Mouse (Mus musculus) cortical plate, adult 2 months (tissue): Measurements from ENCODE around the gene Rnase10. TPM values are rescaled to one million over a fixed set of nuclear protein-coding genes. Genes with fewer than 3 reads are reported as not detected.
"Not testable (repeated sequence)": the region's sequence is repeated elsewhere in the genome, so short reads cannot be mapped to it uniquely, and the experiment has no call there.

Experiments
- H3K27ac ChIP-seq: fragments of 200-500 bp; 2 replicates; pipeline ENCODE4 v1.5.1; 2012; ENCODE audit warnings: low read length, control low read depth, inconsistent platforms; ENCODE audit not compliant: insufficient read depth
- H3K4me1 ChIP-seq: fragments of 200-500 bp; 2 replicates; pipeline ENCODE4 v1.6.1; 2011; ENCODE audit warnings: low read length; ENCODE audit not compliant: control insufficient read depth, insufficient read depth
- H3K4me3 ChIP-seq: fragments of 200-500 bp; 2 replicates; pipeline ENCODE4 v1.5.1; 2011; ENCODE audit warnings: mild to moderate bottlenecking, low read length, control low read depth; ENCODE audit not compliant: insufficient read depth
- CTCF ChIP-seq: fragments of 200-500 bp; IDR thresholded peaks from 2 replicates; pipeline ENCODE4 v1.5.1; 2011; ENCODE audit warnings: mild to moderate bottlenecking, control low read depth, low read length; ENCODE audit not compliant: insufficient read depth; ENCODE audit errors: extremely low read depth
- POLR2A ChIP-seq: fragments of 200-500 bp; IDR thresholded peaks from 2 replicates; pipeline ENCODE4 v1.6.1; 2011; ENCODE audit warnings: mild to moderate bottlenecking, low read length, control low read depth; ENCODE audit not compliant: insufficient read depth; ENCODE audit errors: extremely low read depth
- polyA plus RNA-seq: library from polyadenylated mRNA; depleted of rRNA; stranded (reverse); fragments of >200 nt; gene quantifications from 2 replicates; pipeline ENCODE4 v1.2.3, GENCODE M21; 2012; rRNA removed

Rnase10 gene
- 0.08 and 0.19 TPM in 2 replicates for polyA plus RNA-seq

GRCm38 (mm10) chr14:51007152-51007801, at the start of gene Rnase10:
Gene Rnase10, plus strand, starts transcription at chr14:51007751.
- Histone ChIP-seq H3K4me3 (no peak within 1 kb of the TSS), H3K27ac (peak within 1 kb of the TSS; percentile 66; the same call in 1 of the 2 replicates), H3K4me1 (peaks cover 2% of the 10 kb centered on the region; the same call in 1 of the 2 replicates)
- TF ChIP-seq POLR2A (no peak), CTCF (no peak)

GRCm38 (mm10) chr14:50958289-50958995, 49.1 kb upstream of the Rnase10 start:
- H3K4me1 ChIP-seq, H3K4me3 ChIP-seq, H3K27ac ChIP-seq: not testable (repeated sequence)

DNA sequence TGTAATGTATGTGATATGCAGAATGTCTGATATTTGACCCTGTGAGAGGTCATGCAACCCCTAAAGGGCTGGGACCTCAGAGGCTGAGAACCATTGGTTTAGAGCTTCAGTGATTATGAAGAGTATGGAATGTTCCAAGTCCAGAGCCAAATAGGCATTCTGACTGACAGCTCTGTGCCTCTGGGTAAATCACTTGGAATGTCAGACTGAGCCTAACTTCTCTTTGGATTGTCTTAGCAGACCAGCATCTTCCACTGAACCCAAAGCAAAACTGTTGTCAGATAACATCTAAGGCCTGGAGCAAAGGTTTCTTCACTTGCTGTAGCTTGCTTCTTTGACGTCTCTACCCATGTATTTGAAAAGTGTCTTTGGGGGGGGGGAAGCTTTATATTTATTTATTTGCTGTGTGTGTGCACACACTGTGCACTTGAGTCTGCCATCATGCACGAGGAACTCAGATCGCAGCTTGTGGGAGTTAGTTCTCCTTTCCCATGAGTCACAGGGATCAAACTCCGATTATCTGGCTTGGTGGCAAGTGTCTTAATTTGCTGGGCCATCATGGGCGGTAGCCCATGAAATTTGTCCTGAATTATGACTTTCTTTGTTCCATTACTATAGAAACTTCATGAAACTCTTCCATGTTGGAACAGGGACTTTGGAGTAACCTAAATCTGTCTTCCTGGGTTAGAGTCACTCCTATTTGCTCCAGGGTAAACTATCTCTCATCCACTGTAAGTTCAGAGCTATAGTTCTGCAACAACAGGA, 39.2 kb upstream of the Rnase10 start:
- H3K4me3 ChIP-seq = no peak overlapping the region
- no peak overlapping the region for H3K27ac ChIP-seq
- peaks cover 2% of the 10 kb centered on the region; the same call in 1 of the 2 replicates for H3K4me1 ChIP-seq
- TF ChIP-seq CTCF (no peak), POLR2A (no peak)

- no peak for TF ChIP-seq CTCF
- no peak for TF ChIP-seq POLR2A
- Histone ChIP-seq H3K4me1 (peaks cover 2% of the 10 kb centered on the region; the same call in 1 of the 2 replicates), H3K27ac (no peak overlapping the region), H3K4me3 (no peak overlapping the region)
Measured at GRCm38 (mm10) chr14:50969041-50969440, 38.5 kb upstream of the Rnase10 start.

GRCm38 (mm10) chr14:50969558-50970544, 37.7 kb upstream of the Rnase10 start:
- TF ChIP-seq CTCF (no peak), POLR2A (no peak)
- no peak overlapping the region for H3K4me3 ChIP-seq
- peaks cover 2% of the 10 kb centered on the region; the same call in 1 of the 2 replicates for H3K4me1 ChIP-seq
- H3K27ac ChIP-seq = peak overlapping the region; percentile 78

GRCm38 (mm10) chr14:50970822-50971221, 36.7 kb upstream of the Rnase10 start:
- H3K4me3 ChIP-seq = no peak overlapping the region
- TF ChIP-seq CTCF = no peak
- no peak for TF ChIP-seq POLR2A
- H3K27ac ChIP-seq = peak overlapping the region; percentile 78
- peaks cover 2% of the 10 kb centered on the region; the same call in 1 of the 2 replicates for H3K4me1 ChIP-seq

GRCm38 (mm10) chr14:50973054-50973453, 34.5 kb upstream of the Rnase10 start:
- H3K4me3 ChIP-seq, H3K27ac ChIP-seq, H3K4me1 ChIP-seq: not testable (repeated sequence)

DNA sequence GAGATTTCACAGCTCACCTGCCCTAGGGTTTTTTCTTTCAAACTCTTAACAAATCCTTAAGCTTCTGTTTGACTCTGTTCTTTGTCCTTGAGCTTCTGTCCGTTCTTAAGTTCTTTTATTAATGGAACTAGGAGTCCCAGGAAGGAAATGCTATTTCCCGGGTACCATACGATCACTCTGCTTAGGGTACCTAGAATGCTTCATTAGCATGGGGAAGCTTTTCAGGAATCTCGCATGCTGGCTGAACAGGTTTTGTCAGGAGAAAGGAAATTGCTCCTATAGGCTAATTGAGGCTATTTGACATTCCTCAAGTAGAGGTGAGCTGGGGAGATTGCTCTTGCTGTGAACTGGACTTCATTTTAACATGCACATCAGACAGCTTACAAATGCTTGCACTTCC, 33.9 kb upstream of the Rnase10 start:
- no peak overlapping the region for H3K27ac ChIP-seq
- H3K4me1 ChIP-seq = peaks cover 2% of the 10 kb centered on the region; the same call in 1 of the 2 replicates
- TF ChIP-seq CTCF (no peak), POLR2A (no peak)

GRCm38 (mm10) chr14:50975001-50975400, 32.5 kb upstream of the Rnase10 start:
- no peak overlapping the region for H3K4me3 ChIP-seq
- H3K4me1 ChIP-seq = peaks cover 2% of the 10 kb centered on the region; the same call in 1 of the 2 replicates
- no peak overlapping the region for H3K27ac ChIP-seq
- TF ChIP-seq CTCF = no peak
- TF ChIP-seq POLR2A = no peak

More for the DNA sequence above, 33.9 kb upstream of the Rnase10 start:
- H3K4me3 ChIP-seq = no peak overlapping the region
